Mouse (Mus musculus) adrenal gland, postnatal 36 days (tissue): Measurements from ENCODE around the gene Ranbp3. TPM values are rescaled to one million over a fixed set of nuclear protein-coding genes. Genes with fewer than 3 reads are reported as not detected.
"Not testable (repeated sequence)": the region's sequence is repeated elsewhere in the genome, so short reads cannot be mapped to it uniquely, and the experiment has no call there.

Source experiments
- DNase-seq, 2 experiments: peaks; one replicate each; pipeline ENCODE4 v3.0.0; 2021; ENCODE audit warnings: mixed read lengths in 1 of 2
- long read RNA-seq, 2 experiments: library from polyadenylated mRNA; stranded (forward); transcript quantifications; one replicate each; pipeline ENCODE4 v2.0.0; 2021; ENCODE audit warnings: borderline sequencing depth in 2 of 2
- total RNA-seq, 2 experiments: library from RNA; stranded (reverse); gene quantifications; 2 replicates each; pipeline ENCODE4 v1.2.3; 2021

The Ranbp3 gene
- 10 to 100 TPM; 67.8 to 74.1 TPM for total RNA-seq
- long read RNA-seq, experiment 1, transcript Ranbp3-206 (17 exons, 2,567 nt), result minor isoform, 8 of 108 reads
- long read RNA-seq, experiment 1, transcript Ranbp3-201 (16 exons, 2,373 nt), result major isoform, 52 of 108 reads
- long read RNA-seq, experiment 1, partial matches to known transcripts, result 38 of 108 reads
- long read RNA-seq, experiment 1, other reads (novel, unspliced or antisense), result 10 of 108 reads
- long read RNA-seq, experiment 2, transcript Ranbp3-206 (17 exons, 2,567 nt), result minor isoform, 5 of 39 reads
- long read RNA-seq, experiment 2, transcript Ranbp3-201 (16 exons, 2,373 nt), result major isoform, 21 of 39 reads
- long read RNA-seq, experiment 2, partial matches to known transcripts, result 7 of 39 reads
- long read RNA-seq, experiment 2, other reads (novel, unspliced or antisense), result 6 of 39 reads

- DNase-seq, result peak; percentile 99 to 100
Observed at GRCm38 (mm10) chr17:56672941-56673646, at the start of gene Ranbp3. Ranbp3 (plus strand) TSS chr17:56673294.

- peak; percentile 78 to 83 for DNase-seq
Observed at GRCm38 (mm10) chr17:56625495-56625894, 47.6 kb upstream of the Ranbp3 start.

- DNase-seq, result no peak
Observed at GRCm38 (mm10) chr17:56626260-56626659, 46.8 kb upstream of the Ranbp3 start.

GRCm38 (mm10) chr17:56626754-56627470 lies 46.2 kb upstream of the Ranbp3 start, which contains the start of gene Lonp1:
Lonp1 (minus strand) TSS chr17:56626887.
- DNase-seq, result peak; percentile 97 to 98

GRCm38 (mm10) chr17:56627530-56628277 lies 45.4 kb upstream of the Ranbp3 start, which contains the start of gene Catsperd:
Catsperd (plus strand) TSS chr17:56628143.
- peak; percentile 49 to 52 for DNase-seq

GRCm38 (mm10) chr17:56629800-56630781 lies 43.0 kb upstream of the Ranbp3 start:
- not testable (repeated sequence) for DNase-seq

- DNase-seq, result no peak
Observed at GRCm38 (mm10) chr17:56631807-56632206, 41.3 kb upstream of the Ranbp3 start.

GRCm38 (mm10) chr17:56634023-56634422 lies 39.1 kb upstream of the Ranbp3 start:
- DNase-seq, result peak in 1 of 2 experiments; percentile 30

- no peak for DNase-seq
Observed at GRCm38 (mm10) chr17:56643237-56643636, 29.9 kb upstream of the Ranbp3 start.

GRCm38 (mm10) chr17:56647546-56647945 lies 25.5 kb upstream of the Ranbp3 start:
- no peak for DNase-seq

- DNase-seq, result no peak
Observed at GRCm38 (mm10) chr17:56651801-56652200, 21.3 kb upstream of the Ranbp3 start.

- peak in 1 of 2 experiments; percentile 36 for DNase-seq
Observed at GRCm38 (mm10) chr17:56654771-56655170, 18.3 kb upstream of the Ranbp3 start.

GRCm38 (mm10) chr17:56655311-56655710 lies 17.8 kb upstream of the Ranbp3 start:
- DNase-seq, result peak; percentile 55 to 61

- DNase-seq, result no peak
Observed at GRCm38 (mm10) chr17:56656171-56656570, 16.9 kb upstream of the Ranbp3 start.

- no peak for DNase-seq
Observed at GRCm38 (mm10) chr17:56663659-56664058, 9.4 kb upstream of the Ranbp3 start.

- DNase-seq, result no peak
Observed at GRCm38 (mm10) chr17:56664333-56664732, 8.8 kb upstream of the Ranbp3 start.

- DNase-seq, result no peak
Observed at GRCm38 (mm10) chr17:56666384-56666783, 6.7 kb upstream of the Ranbp3 start.

- DNase-seq, result no peak
Observed at GRCm38 (mm10) chr17:56667591-56667990, 5.5 kb upstream of the Ranbp3 start.

GRCm38 (mm10) chr17:56668384-56669144 lies 4.5 kb upstream of the Ranbp3 start:
- peak; percentile 89 to 93 for DNase-seq

- no peak for DNase-seq
Observed at GRCm38 (mm10) chr17:56669766-56670165, 3.3 kb upstream of the Ranbp3 start.
